17 mouse cellular contexts compared by ENCODE assay signal in genomic region chr11:78279586-78279985, GRCm38 (mm10).
"Had no signal": no experiment of that assay in that cellular context is flagged by ENCODE, and none has a peak within 500 bp of the region (broad histone marks: within the 10 kb centered on the region; RNA-seq: fewer than 3 reads in every experiment).

No protein-coding gene starts in this region.

- DNase-seq: kidney, adult 2 months; kidney, postnatal 14 days; lung, embryonic 14.5 days; lung, postnatal 10 days; right cerebral cortex, postnatal 14 days; thymus, adult 2 months; thymus, postnatal 36 days had no signal

- H3K27me3 ChIP-seq: kidney, embryonic 15.5 days; liver, embryonic 15.5 days; megakaryocyte, embryonic 14.5 days; stomach, embryonic 15.5 days had no signal

- H3K4me3 ChIP-seq: kidney, embryonic 15.5 days; limb, embryonic 10.5 days; liver, embryonic 15.5 days; megakaryocyte, embryonic 14.5 days; stomach, embryonic 15.5 days had no signal

- ATAC-seq: intestine, embryonic 16.5 days; midbrain, embryonic 16.5 days had no signal

- H3K27ac ChIP-seq: kidney, embryonic 15.5 days; limb, embryonic 10.5 days; liver, embryonic 15.5 days; macrophage; stomach, embryonic 15.5 days had no signal

- H3K4me1 ChIP-seq: kidney, embryonic 15.5 days; limb, embryonic 10.5 days; liver, embryonic 15.5 days; stomach, embryonic 15.5 days had no signal

- H3K9me3 ChIP-seq: kidney, embryonic 15.5 days; limb, embryonic 10.5 days; liver, embryonic 15.5 days; megakaryocyte, embryonic 14.5 days; stomach, embryonic 15.5 days had no signal

- H3K9ac ChIP-seq: kidney, embryonic 15.5 days; liver, embryonic 15.5 days; lung, embryonic 14.5 days; stomach, embryonic 15.5 days had no signal

- H3K4me2 ChIP-seq: kidney, embryonic 15.5 days; liver, embryonic 11.5 days; liver, embryonic 15.5 days; lung, embryonic 14.5 days; midbrain, embryonic 11.5 days; stomach, embryonic 15.5 days had no signal
